Mouse (Mus musculus): ENCODE data around the gene Usp34. TPM values are rescaled to one million over a fixed set of nuclear protein-coding genes. Genes with fewer than 3 reads are reported as not detected.
A peak's percentile ranks its signal among the peaks of the same experiment; 100 is the strongest.
"Not testable (repeated sequence)": the region's sequence is repeated elsewhere in the genome, so short reads cannot be mapped to it uniquely, and the experiment has no call there.

The Usp34 gene
- total and polyA plus RNA-seq, 2 experiments from 2014 or later: 26.7 to 95.2 TPM

DNA sequence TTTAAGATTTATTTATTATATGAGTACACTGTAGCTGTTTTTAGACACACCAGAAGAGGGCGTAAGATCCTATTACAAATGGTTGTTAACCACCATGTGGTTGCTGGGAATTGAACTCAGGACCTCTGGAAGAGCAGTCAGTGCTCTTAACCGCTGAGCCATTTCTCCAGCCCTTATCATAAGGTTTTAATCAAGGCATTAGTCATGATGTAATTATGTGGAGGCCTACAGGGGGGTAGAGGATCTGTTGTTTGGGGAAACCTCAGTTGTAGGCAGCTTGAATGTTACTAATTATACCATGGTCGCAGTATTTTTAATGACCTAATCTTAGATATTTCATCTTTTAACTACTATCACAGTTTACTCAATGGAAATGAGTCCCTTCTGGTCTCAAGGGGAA lies 25.4 kb downstream of the Usp34 start:
- ATAC-seq (no peak), DNase-seq (ENCODE audit: low spot score) (no peak)
- no peaks in the 10 kb centered on the region for H3K36me3 ChIP-seq (ENCODE audit: insufficient read depth, low read length)
- WGBS: 80% methylated on average over 3 of the region's 3 CpGs
- no peak overlapping the region for H3K9ac ChIP-seq (replicated peaks; ENCODE audit: low read length)
- no peak overlapping the region for H3K4me3 ChIP-seq (ENCODE audit: low read length)
- H3K4me1 ChIP-seq (ENCODE audit: insufficient read depth, low read length): no peaks in the 10 kb centered on the region
- TF ChIP-seq CTCF (IDR thresholded peaks at IDR 0.05; ENCODE audit: low read depth): no peak
- no peaks in the 10 kb centered on the region for H3K9me3 ChIP-seq (ENCODE audit: low read length)
- no peak overlapping the region for H3K27ac ChIP-seq
- no peak overlapping the region for H3K4me2 ChIP-seq (ENCODE audit: low read depth, low read length)
- H3K27me3 ChIP-seq (ENCODE audit: insufficient read depth, low read length): no peaks in the 10 kb centered on the region

GRCm38 (mm10) chr11:23335160-23335559 lies 28.5 kb downstream of the Usp34 start:
- Histone ChIP-seq H3K27ac (no peak overlapping the region), H3K4me3 (ENCODE audit: low read length) (no peak overlapping the region), H3K4me2 (ENCODE audit: low read depth, low read length) (no peak overlapping the region), H3K27me3 (ENCODE audit: insufficient read depth, low read length) (no peaks in the 10 kb centered on the region), H3K9me3 (ENCODE audit: low read length) (no peaks in the 10 kb centered on the region), H3K4me1 (ENCODE audit: insufficient read depth, low read length) (no peaks in the 10 kb centered on the region), H3K36me3 (ENCODE audit: insufficient read depth, low read length) (no peaks in the 10 kb centered on the region), H3K9ac (replicated peaks; ENCODE audit: low read length) (no peak overlapping the region)
- no peak for DNase-seq (ENCODE audit: low spot score)
- ATAC-seq: no peak
- WGBS: 71% methylated on average over 1 of the region's 1 CpGs
- no peak for TF ChIP-seq CTCF (IDR thresholded peaks at IDR 0.05; ENCODE audit: low read depth)

- WGBS: 70% methylated on average over 5 of the region's 5 CpGs
These were observed 50.5 kb downstream of the Usp34 start for GRCm38 (mm10) chr11:23357226-23357625.

GRCm38 (mm10) chr11:23359687-23360235 lies 53.1 kb downstream of the Usp34 start:
- H3K27me3 ChIP-seq (ENCODE audit: insufficient read depth, low read length); ATAC-seq; H3K27ac ChIP-seq; H3K4me2 ChIP-seq (ENCODE audit: low read depth, low read length); H3K9me3 ChIP-seq (ENCODE audit: low read length); H3K4me3 ChIP-seq (ENCODE audit: low read length); H3K9ac ChIP-seq (replicated peaks; ENCODE audit: low read length); H3K4me1 ChIP-seq (ENCODE audit: insufficient read depth, low read length); DNase-seq (ENCODE audit: low spot score): not testable (repeated sequence)
- H3K36me3 ChIP-seq (ENCODE audit: insufficient read depth, low read length): peaks cover 23% of the 10 kb centered on the region
- WGBS: 82% methylated on average over 1 of the region's 1 CpGs

More at GRCm38 (mm10) chr11:23357226-23357625, 50.5 kb downstream of the Usp34 start:
- not testable (repeated sequence) for H3K4me3 ChIP-seq (ENCODE audit: low read length); H3K4me1 ChIP-seq (ENCODE audit: insufficient read depth, low read length); ATAC-seq; H3K9me3 ChIP-seq (ENCODE audit: low read length); H3K27me3 ChIP-seq (ENCODE audit: insufficient read depth, low read length); H3K4me2 ChIP-seq (ENCODE audit: low read depth, low read length); DNase-seq (ENCODE audit: low spot score); H3K27ac ChIP-seq; H3K9ac ChIP-seq (replicated peaks; ENCODE audit: low read length)
- TF ChIP-seq CTCF (IDR thresholded peaks at IDR 0.05; ENCODE audit: low read depth): peak; percentile 29; the same call in 1 of the 2 replicates
- peaks cover 10% of the 10 kb centered on the region; the same call in 1 of the 2 replicates for H3K36me3 ChIP-seq (ENCODE audit: insufficient read depth, low read length)

DNA sequence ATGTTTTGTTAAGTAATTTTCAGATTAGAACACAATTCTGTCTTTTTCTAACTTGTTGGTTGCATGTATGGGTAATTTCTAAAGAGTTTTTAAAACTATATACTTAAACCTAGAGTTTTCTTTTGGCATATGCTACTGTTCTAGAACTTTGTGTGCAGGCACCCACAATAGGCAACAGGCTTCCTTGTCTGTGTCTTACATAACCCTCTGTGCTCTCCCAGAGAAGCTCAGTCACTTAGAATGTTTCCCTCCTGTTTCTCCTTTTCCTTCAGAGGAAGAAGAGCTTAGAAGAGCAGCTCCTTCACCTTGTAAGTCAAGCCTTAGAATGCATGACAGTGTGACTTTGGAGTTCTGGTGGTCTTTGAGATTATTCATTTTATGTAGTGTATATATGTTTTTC lies 55.6 kb downstream of the Usp34 start:
- H3K9me3 ChIP-seq (ENCODE audit: low read length): no peaks in the 10 kb centered on the region
- no peak for DNase-seq (ENCODE audit: low spot score)
- TF ChIP-seq CTCF (IDR thresholded peaks at IDR 0.05; ENCODE audit: low read depth): no peak

DNA sequence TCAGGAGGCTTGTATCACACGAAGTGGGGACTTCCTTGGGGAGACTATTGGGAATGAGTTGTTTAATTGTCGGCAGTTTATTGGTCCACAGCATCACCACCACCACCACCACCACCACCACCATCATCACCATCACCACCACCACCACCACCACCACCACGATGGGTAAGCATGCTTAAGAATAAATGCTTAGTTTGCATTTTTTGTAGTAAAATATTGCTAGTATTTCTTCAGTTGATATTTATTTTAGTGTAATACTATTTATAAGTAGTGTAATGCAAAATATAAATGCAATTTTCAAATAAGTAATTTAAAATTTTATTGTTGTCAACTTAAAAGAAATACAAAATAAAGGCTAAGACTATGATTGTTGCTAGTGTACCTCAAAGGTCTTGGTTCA lies 57.7 kb downstream of the Usp34 start:
- no peaks in the 10 kb centered on the region for H3K27me3 ChIP-seq (ENCODE audit: insufficient read depth, low read length)
- H3K4me3 ChIP-seq (ENCODE audit: low read length): no peak overlapping the region
- no peak for TF ChIP-seq CTCF (IDR thresholded peaks at IDR 0.05; ENCODE audit: low read depth)
- ATAC-seq: no peak
- H3K27ac ChIP-seq: no peak overlapping the region
- H3K9ac ChIP-seq (replicated peaks; ENCODE audit: low read length): no peak overlapping the region
- WGBS: 94% methylated on average over 3 of the region's 3 CpGs
- no peak overlapping the region for H3K4me2 ChIP-seq (ENCODE audit: low read depth, low read length)
- no peak for DNase-seq (ENCODE audit: low spot score)
- H3K4me1 ChIP-seq (ENCODE audit: insufficient read depth, low read length): no peaks in the 10 kb centered on the region
- peaks cover 13% of the 10 kb centered on the region for H3K36me3 ChIP-seq (ENCODE audit: insufficient read depth, low read length)
- no peaks in the 10 kb centered on the region for H3K9me3 ChIP-seq (ENCODE audit: low read length)

More for the DNA sequence above, 55.6 kb downstream of the Usp34 start:
- Histone ChIP-seq H3K36me3 (ENCODE audit: insufficient read depth, low read length) (peaks cover 13% of the 10 kb centered on the region), H3K27me3 (ENCODE audit: insufficient read depth, low read length) (no peaks in the 10 kb centered on the region), H3K4me1 (ENCODE audit: insufficient read depth, low read length) (no peaks in the 10 kb centered on the region), H3K27ac (no peak overlapping the region), H3K4me2 (ENCODE audit: low read depth, low read length) (no peak overlapping the region), H3K9ac (replicated peaks; ENCODE audit: low read length) (no peak overlapping the region), H3K4me3 (ENCODE audit: low read length) (no peak overlapping the region)
- no peak for ATAC-seq

DNA sequence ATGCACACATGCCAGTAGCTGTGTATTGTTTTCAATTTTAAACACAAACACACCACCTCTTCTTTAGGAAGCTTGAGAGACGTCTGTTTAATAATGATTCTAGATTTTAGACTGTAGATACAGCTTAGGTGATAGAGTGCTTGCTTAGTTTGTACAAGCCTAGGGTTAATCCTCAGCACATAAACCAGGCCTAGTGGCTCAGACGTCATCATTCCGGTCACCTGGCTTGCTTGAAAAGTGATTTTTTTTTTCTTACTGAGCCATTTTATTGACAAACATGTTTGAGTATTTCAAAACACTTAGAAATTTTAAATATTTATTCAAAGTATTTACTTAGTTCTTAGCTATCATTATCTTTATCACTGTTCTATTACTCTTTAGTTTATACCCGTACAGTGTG lies 65.3 kb downstream of the Usp34 start:
- Histone ChIP-seq H3K4me3 (ENCODE audit: low read length) (no peak overlapping the region), H3K27me3 (ENCODE audit: insufficient read depth, low read length) (no peaks in the 10 kb centered on the region), H3K9ac (replicated peaks; ENCODE audit: low read length) (no peak overlapping the region), H3K4me2 (ENCODE audit: low read depth, low read length) (no peak overlapping the region), H3K27ac (no peak overlapping the region), H3K9me3 (ENCODE audit: low read length) (no peaks in the 10 kb centered on the region), H3K36me3 (ENCODE audit: insufficient read depth, low read length) (peaks cover 14% of the 10 kb centered on the region; the same call in 1 of the 2 replicates), H3K4me1 (ENCODE audit: insufficient read depth, low read length) (no peaks in the 10 kb centered on the region)
- no peak for TF ChIP-seq CTCF (IDR thresholded peaks at IDR 0.05; ENCODE audit: low read depth)
- ATAC-seq (no peak), DNase-seq (ENCODE audit: low spot score) (no peak)
- 92% methylated on average over 4 of the region's 4 CpGs for WGBS
